8 mouse cellular contexts compared by ENCODE assay signal in genomic region chr11:106255174-106255573, GRCm38 (mm10). TPM values are rescaled to one million over a fixed set of nuclear protein-coding genes. Genes with fewer than 3 reads are reported as not detected.
DNase-seq lines count a peak whose midpoint lies in the region; ATAC-seq and TF ChIP-seq lines count a peak whose summit lies in the region.

No protein-coding gene starts in this region.

- intact Hi-C loops in gastrocnemius, adult 2 months (cut with DNase I) = loop anchor here (5.0 kb wide), 1 partner anchor 38 kb away; the partner anchor contains the start of genes Ccdc47 and Ddx42

- H3K27me3 ChIP-seq in C2C12 (ENCODE audit: control insufficient read depth, insufficient read depth, insufficient read length) = no peaks in the 10 kb centered on the region
- no peaks in the 10 kb centered on the region for H3K27me3 ChIP-seq in embryonic facial prominence, embryonic 15.5 days
- no peaks in the 10 kb centered on the region for H3K27me3 ChIP-seq in limb, embryonic 12.5 days

- TF ChIP-seq CTCF in gastrocnemius, adult 2 months (IDR thresholded peaks at IDR 0.05) = no peak
- TF ChIP-seq CTCF in C2C12 (IDR thresholded peaks at IDR 0.05; ENCODE audit: control insufficient read depth, insufficient read depth, insufficient read length) = no peak
- no peak for TF ChIP-seq CTCF in olfactory bulb, adult 2 months (IDR thresholded peaks at IDR 0.05; ENCODE audit: insufficient read depth, low read depth, low read length)

- H3K9me3 ChIP-seq in embryonic facial prominence, embryonic 15.5 days (replicated peaks) = no peaks in the 10 kb centered on the region
- H3K9me3 ChIP-seq in limb, embryonic 12.5 days = no peaks in the 10 kb centered on the region

- peak overlapping the region; percentile 93 for H3K4me2 ChIP-seq in embryonic facial prominence, embryonic 15.5 days (replicated peaks)
- H3K4me2 ChIP-seq in limb, embryonic 12.5 days = peak overlapping the region; percentile 93

- WGBS in embryonic facial prominence, embryonic 15.5 days = 3% methylated on average over 22 of the region's 22 CpGs
- 3% methylated on average over 22 of the region's 22 CpGs for WGBS in limb, embryonic 12.5 days
- WGBS in olfactory bulb, adult 2 months = 2% methylated on average over 22 of the region's 22 CpGs

- peak overlapping the region; percentile 70 for H3K9ac ChIP-seq in embryonic facial prominence, embryonic 15.5 days
- H3K9ac ChIP-seq in limb, embryonic 12.5 days (replicated peaks) = peak overlapping the region; percentile 75

- no peak for TF ChIP-seq POLR2A in olfactory bulb, adult 2 months (IDR thresholded peaks at IDR 0.05; ENCODE audit: insufficient read depth, low read depth, low read length)

- H3K4me3 ChIP-seq in gastrocnemius, adult 2 months = peak overlapping the region; percentile 97
- H3K4me3 ChIP-seq in C2C12 (ENCODE audit: insufficient read depth, poor library complexity, severe bottlenecking) = peak overlapping the region; percentile 78
- peak overlapping the region; percentile 81 for H3K4me3 ChIP-seq in embryonic facial prominence, embryonic 15.5 days (replicated peaks)
- H3K4me3 ChIP-seq in limb, embryonic 12.5 days (replicated peaks) = peak overlapping the region; percentile 77
- H3K4me3 ChIP-seq in olfactory bulb, adult 2 months (ENCODE audit: insufficient read depth, low read depth, low read length) = peak overlapping the region; percentile 62

- ATAC-seq in embryonic facial prominence, embryonic 15.5 days (ENCODE audit: insufficient number of reproducible peaks, low FRiP score, low TSS enrichment, low read depth) = no peak
- ATAC-seq in limb, embryonic 12.5 days (ENCODE audit: insufficient number of reproducible peaks, insufficient read depth, low FRiP score, low TSS enrichment, low read depth) = no peak
- no peak for ATAC-seq in monocyte, adult 5-6 weeks (replicated peaks; ENCODE audit: insufficient number of reproducible peaks, low FRiP score, low TSS enrichment, poor library complexity, severe bottlenecking)

- peaks cover 71% of the 10 kb centered on the region for H3K36me3 ChIP-seq in C2C12 (ENCODE audit: control insufficient read depth, insufficient read depth)
- peaks cover 50% of the 10 kb centered on the region for H3K36me3 ChIP-seq in embryonic facial prominence, embryonic 15.5 days
- H3K36me3 ChIP-seq in limb, embryonic 12.5 days = peaks cover 74% of the 10 kb centered on the region

- H3K4me1 ChIP-seq in embryonic facial prominence, embryonic 15.5 days = peaks cover 23% of the 10 kb centered on the region
- peaks cover 21% of the 10 kb centered on the region for H3K4me1 ChIP-seq in limb, embryonic 12.5 days (replicated peaks)
- H3K4me1 ChIP-seq in olfactory bulb, adult 2 months (ENCODE audit: control insufficient read depth, insufficient read depth, low read length) = peaks cover 12% of the 10 kb centered on the region

- DNase-seq in gastrocnemius, adult 2 months = no peak
- no peak for DNase-seq in gastrocnemius, adult 18-20 months (ENCODE audit: low spot score)
- no peak for DNase-seq in ovary, postnatal 36 days (ENCODE audit: low spot score)

- peak overlapping the region; percentile 94 for H3K27ac ChIP-seq in gastrocnemius, adult 2 months
- peak overlapping the region; percentile 68 for H3K27ac ChIP-seq in embryonic facial prominence, embryonic 15.5 days (replicated peaks)
- no peak overlapping the region for H3K27ac ChIP-seq in limb, embryonic 12.5 days
- no peak overlapping the region for H3K27ac ChIP-seq in olfactory bulb, adult 2 months (ENCODE audit: insufficient read depth, low read depth, low read length)

- peaks cover 86% of the 10 kb centered on the region for H3K79me2 ChIP-seq in C2C12 (ENCODE audit: control insufficient read depth, insufficient read depth)

- peaks cover 57% of the 10 kb centered on the region for H3K79me3 ChIP-seq in C2C12 (ENCODE audit: low read depth)

- peak overlapping the region; percentile 60 for H3ac ChIP-seq in C2C12 (ENCODE audit: control insufficient read depth, insufficient read length, low read depth)

TF ChIP-seq in C2C12, 6 proteins besides CTCF, POLR2A, EP300 and RAD21:
- TF ChIP-seq USF1 (IDR thresholded peaks at IDR 0.05; ENCODE audit: low read depth) (no peak), MYOG (IDR thresholded peaks at IDR 0.05; ENCODE audit: control insufficient read depth, extremely low read depth, insufficient read length) (no peak), MYOD1 (IDR thresholded peaks at IDR 0.05; ENCODE audit: control insufficient read depth, insufficient read length, low read depth) (no peak), MAX (IDR thresholded peaks at IDR 0.05) (no peak), FOSL1 (IDR thresholded peaks at IDR 0.05; ENCODE audit: insufficient read depth, low read length, poor library complexity, severe bottlenecking) (no peak), CEBPB (IDR thresholded peaks at IDR 0.05; ENCODE audit: low read depth) (no peak)

RNA-seq across cellular contexts. Expression of gene Ftsj3, which starts 0.7 kb away (rescaled TPM):
- 10 to 100 TPM; 21.9 to 22.3 TPM for total RNA-seq in gastrocnemius, adult 2 months (2021)
- total RNA-seq in gastrocnemius, adult 18-20 months (2021) = 10 to 100 TPM; 20.7 to 20.9 TPM
- polyA plus RNA-seq in C2C12 (2012; fragmentation: generic; extraction: Trizol) = 48.7 TPM
- polyA plus RNA-seq in embryonic facial prominence, embryonic 15.5 days (2015; fragmentation: Nextera tagmentation; extraction: Ambion mirVana) = 53.7 and 54.7 TPM in 2 replicates
- 61.2 and 71.6 TPM in 2 replicates for polyA plus RNA-seq in limb, embryonic 12.5 days (2016; fragmentation: Nextera tagmentation; extraction: Ambion mirVana)
- polyA plus RNA-seq in olfactory bulb, adult 2 months (2012; ENCODE audit: insufficient read depth, insufficient read length, low replicate concordance, missing spikeins) = not detected in 2 replicates
- 77.3 to 82.1 TPM (median 79.9 TPM) in 3 replicates for total RNA-seq in monocyte, adult 5-6 weeks (2017)

RNA-seq across cellular contexts. Expression of gene Psmc5, which starts 0.8 kb away (rescaled TPM):
- 100 to 1,000 TPM; 121 to 132 TPM for total RNA-seq in gastrocnemius, adult 2 months (2021)
- total RNA-seq in gastrocnemius, adult 18-20 months (2021) = 100 to 1,000 TPM; 124 to 135 TPM
- 289 TPM for polyA plus RNA-seq in C2C12 (2012; fragmentation: generic; extraction: Trizol)
- polyA plus RNA-seq in embryonic facial prominence, embryonic 15.5 days (2015; fragmentation: Nextera tagmentation; extraction: Ambion mirVana) = 279 and 291 TPM in 2 replicates
- 352 and 355 TPM in 2 replicates for polyA plus RNA-seq in limb, embryonic 12.5 days (2016; fragmentation: Nextera tagmentation; extraction: Ambion mirVana)
- not detected in 2 replicates for polyA plus RNA-seq in olfactory bulb, adult 2 months (2012; ENCODE audit: insufficient read depth, insufficient read length, low replicate concordance, missing spikeins)
- total RNA-seq in monocyte, adult 5-6 weeks (2017) = 75.9 to 107 TPM (median 106 TPM) in 3 replicates

RNA-seq across cellular contexts. Expression of gene Smarcd2, which starts 17.6 kb away (rescaled TPM):
- 10 to 100 TPM; 10.8 to 12.8 TPM for total RNA-seq in gastrocnemius, adult 2 months (2021)
- total RNA-seq in gastrocnemius, adult 18-20 months (2021) = 10 to 100 TPM in 1 of 2 experiments, 1 to 10 TPM in 1; 7.8 to 12.0 TPM
- polyA plus RNA-seq in C2C12 (2012; fragmentation: generic; extraction: Trizol) = 49.5 TPM
- 120 TPM in 2 replicates for polyA plus RNA-seq in embryonic facial prominence, embryonic 15.5 days (2015; fragmentation: Nextera tagmentation; extraction: Ambion mirVana)
- 102 and 104 TPM in 2 replicates for polyA plus RNA-seq in limb, embryonic 12.5 days (2016; fragmentation: Nextera tagmentation; extraction: Ambion mirVana)
- not detected in 2 replicates for polyA plus RNA-seq in olfactory bulb, adult 2 months (2012; ENCODE audit: insufficient read depth, insufficient read length, low replicate concordance, missing spikeins)
- total RNA-seq in monocyte, adult 5-6 weeks (2017) = 131 to 175 TPM (median 165 TPM) in 3 replicates

RNA-seq across cellular contexts. Expression of gene Tcam1, which starts 21.3 kb away (rescaled TPM):
- under 1 TPM; 0.08 TPM for total RNA-seq in gastrocnemius, adult 2 months (2021)
- under 1 TPM; 0.07 to 0.11 TPM for total RNA-seq in gastrocnemius, adult 18-20 months (2021)
- 0.15 TPM for polyA plus RNA-seq in C2C12 (2012; fragmentation: generic; extraction: Trizol)
- 0.46 and 0.71 TPM in 2 replicates for polyA plus RNA-seq in embryonic facial prominence, embryonic 15.5 days (2015; fragmentation: Nextera tagmentation; extraction: Ambion mirVana)
- polyA plus RNA-seq in limb, embryonic 12.5 days (2016; fragmentation: Nextera tagmentation; extraction: Ambion mirVana) = 0.30 and 0.37 TPM in 2 replicates
- polyA plus RNA-seq in olfactory bulb, adult 2 months (2012; ENCODE audit: insufficient read depth, insufficient read length, low replicate concordance, missing spikeins) = not detected in 2 replicates
- total RNA-seq in monocyte, adult 5-6 weeks (2017) = not detected in 3 replicates

RNA-seq across cellular contexts. Expression of gene Ddx42, which starts 38.4 kb away (rescaled TPM):
- total RNA-seq in gastrocnemius, adult 2 months (2021) = 10 to 100 TPM; 24.3 to 24.7 TPM
- 10 to 100 TPM; 25.8 to 26.2 TPM for total RNA-seq in gastrocnemius, adult 18-20 months (2021)
- 19.5 TPM for polyA plus RNA-seq in C2C12 (2012; fragmentation: generic; extraction: Trizol)
- 71.1 and 77.5 TPM in 2 replicates for polyA plus RNA-seq in embryonic facial prominence, embryonic 15.5 days (2015; fragmentation: Nextera tagmentation; extraction: Ambion mirVana)
- 107 and 111 TPM in 2 replicates for polyA plus RNA-seq in limb, embryonic 12.5 days (2016; fragmentation: Nextera tagmentation; extraction: Ambion mirVana)
- not detected in 2 replicates for polyA plus RNA-seq in olfactory bulb, adult 2 months (2012; ENCODE audit: insufficient read depth, insufficient read length, low replicate concordance, missing spikeins)
- total RNA-seq in monocyte, adult 5-6 weeks (2017) = 90.8 to 119 TPM (median 99.4 TPM) in 3 replicates

Comparison
In these comparisons a context has a peak if more than half of its experiments do, and no peak if none do; other contexts are left out.
1. H3K27ac ChIP-seq: peak in gastrocnemius, adult 2 months (single experiment) and embryonic facial prominence, embryonic 15.5 days (single experiment); none in limb, embryonic 12.5 days (single experiment) and olfactory bulb, adult 2 months (single experiment).
2. Peak in every context shown above with its lines, with median percentiles within 50 percentile points of each other: H3K4me3 ChIP-seq.